Mouse (Mus musculus): ENCODE data around the gene Zfp541. TPM values are rescaled to one million over a fixed set of nuclear protein-coding genes. Genes with fewer than 3 reads are reported as not detected.
A peak's percentile ranks its signal among the peaks of the same experiment; 100 is the strongest.

The Zfp541 gene
- not detected in 2 replicates for polyA plus RNA-seq (2014; fragmentation: Nextera tagmentation; extraction: Ambion mirVana)

DNA sequence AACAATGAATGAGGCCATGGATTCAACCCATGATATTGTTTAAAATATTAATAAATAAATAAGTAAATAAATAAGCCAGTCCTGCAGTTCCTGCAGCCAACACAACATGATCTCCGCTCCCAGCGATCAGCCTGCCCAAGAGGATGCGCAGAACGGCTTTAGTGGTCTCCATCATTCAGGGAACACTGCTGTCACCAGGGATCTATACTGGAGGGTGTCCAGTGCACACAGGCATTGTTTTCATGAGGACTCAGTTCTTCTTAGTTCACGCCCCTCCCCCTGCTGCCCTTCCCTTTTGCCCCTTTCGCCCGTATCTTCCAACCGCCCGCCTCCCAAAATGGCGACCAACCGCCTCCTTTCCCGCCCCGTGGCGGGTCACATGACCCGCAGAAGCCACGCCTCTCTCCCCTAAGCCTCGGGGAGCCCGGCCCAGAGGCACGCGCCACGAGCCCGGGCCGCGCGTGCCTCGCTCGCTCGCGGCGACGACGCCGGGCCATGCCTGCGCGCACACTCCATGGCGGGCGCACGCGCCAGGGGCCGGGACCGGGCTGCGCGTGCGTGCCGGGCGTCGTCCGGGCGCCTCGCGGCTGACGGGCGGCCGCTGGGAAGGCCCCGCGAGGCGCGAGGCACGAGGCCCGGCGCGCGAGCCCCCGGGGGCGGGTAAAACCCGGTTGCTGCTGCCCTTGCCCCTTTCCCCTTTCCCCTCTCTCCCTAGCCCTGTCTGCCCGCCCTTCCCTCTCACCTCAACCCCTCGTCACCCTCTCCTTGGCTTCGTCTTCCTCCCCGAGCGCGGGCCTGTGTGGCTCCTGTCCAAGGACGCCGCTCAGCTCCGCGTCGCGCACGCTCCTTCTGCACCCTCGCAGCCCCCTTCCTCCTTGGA, at the start of gene Zfp541:
Gene Zfp541, plus strand, starts transcription at position 596 of the 880 bp plus-strand sequence.
- peak; percentile 5 for DNase-seq (ENCODE audit: low spot score)
- H3K9ac ChIP-seq (replicated peaks; ENCODE audit: low read length) = no peak within 1 kb of the TSS
- no peaks in the 10 kb centered on the region for H3K36me3 ChIP-seq (replicated peaks; ENCODE audit: control insufficient read depth, insufficient read depth, low read depth, low read length)
- ATAC-seq (replicated peaks; ENCODE audit: insufficient number of reproducible peaks, low FRiP score, low TSS enrichment, low read depth) = no peak
- peaks cover 9% of the 10 kb centered on the region; the same call in 1 of the 2 replicates for H3K27me3 ChIP-seq (ENCODE audit: control insufficient read depth, insufficient read depth, low read length)
- H3K4me3 ChIP-seq (ENCODE audit: low read depth, low read length) = no peak within 1 kb of the TSS
- no peaks in the 10 kb centered on the region for H3K4me1 ChIP-seq (ENCODE audit: control insufficient read depth, insufficient read depth, low read length)
- 0 out of 2 replicates have a peak, but pooled peaks cover 3% of the 10 kb centered on the region for H3K9me3 ChIP-seq (replicated peaks; ENCODE audit: control insufficient read depth, low read length)
- H3K4me2 ChIP-seq (ENCODE audit: low read depth, low read length) = peak within 1 kb of the TSS; percentile 13; the same call in 1 of the 2 replicates
- no peak within 1 kb of the TSS for H3K27ac ChIP-seq (replicated peaks; ENCODE audit: low read depth, low read length)
- WGBS = 52% methylated on average over 52 of the region's 80 CpGs

DNA sequence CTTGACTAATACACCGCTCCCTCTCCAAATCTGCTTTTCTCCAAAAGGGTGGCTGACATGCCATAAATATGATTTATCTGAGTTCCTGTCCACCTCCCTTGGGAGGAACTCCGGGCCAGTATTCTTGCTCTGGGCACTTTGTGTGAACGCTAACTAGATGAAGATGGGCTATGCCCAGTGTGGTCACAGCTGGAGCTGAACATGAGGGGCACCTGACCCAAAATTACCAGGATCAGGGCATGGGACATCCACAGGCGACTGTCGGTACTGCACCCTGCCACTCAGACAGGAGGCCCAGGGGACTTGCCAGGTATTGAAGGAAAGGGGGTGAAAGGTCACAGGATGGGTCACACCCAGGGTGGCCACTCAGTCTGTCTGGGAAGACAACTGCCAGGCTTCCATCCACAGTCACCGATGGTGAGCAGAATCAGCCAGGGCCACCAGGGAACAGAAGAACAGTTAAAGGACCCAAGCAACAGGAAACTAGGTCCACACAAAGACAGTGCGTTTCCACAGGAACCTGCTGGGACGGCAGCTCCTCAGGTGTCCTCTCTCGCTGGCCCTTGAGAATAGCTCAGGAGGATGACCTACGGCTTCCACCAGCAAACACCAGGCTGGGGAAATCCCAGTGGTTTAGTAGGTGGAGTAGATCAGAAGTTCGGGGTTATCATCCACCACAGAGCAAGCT, 48.9 kb upstream of the Zfp541 start:
- no peak overlapping the region for H3K4me3 ChIP-seq (ENCODE audit: low read depth, low read length)
- H3K9ac ChIP-seq (replicated peaks; ENCODE audit: low read length) = no peak overlapping the region
- no peak overlapping the region for H3K27ac ChIP-seq (replicated peaks; ENCODE audit: low read depth, low read length)
- DNase-seq (ENCODE audit: low spot score) (no peak), ATAC-seq (replicated peaks; ENCODE audit: insufficient number of reproducible peaks, low FRiP score, low TSS enrichment, low read depth) (no peak)
- no peak overlapping the region for H3K4me2 ChIP-seq (ENCODE audit: low read depth, low read length)
- H3K27me3 ChIP-seq (ENCODE audit: control insufficient read depth, insufficient read depth, low read length) = no peaks in the 10 kb centered on the region
- H3K9me3 ChIP-seq (replicated peaks; ENCODE audit: control insufficient read depth, low read length) = no peaks in the 10 kb centered on the region
- H3K4me1 ChIP-seq (ENCODE audit: control insufficient read depth, insufficient read depth, low read length) = no peaks in the 10 kb centered on the region
- H3K36me3 ChIP-seq (replicated peaks; ENCODE audit: control insufficient read depth, insufficient read depth, low read depth, low read length) = no peaks in the 10 kb centered on the region; the same call in 1 of the 2 replicates
- 78% methylated on average over 11 of the region's 11 CpGs for WGBS

GRCm38 (mm10) chr7:16013722-16014275, 47.8 kb upstream of the Zfp541 start:
- H3K9ac ChIP-seq (replicated peaks; ENCODE audit: low read length) = no peak overlapping the region
- no peak for ATAC-seq (replicated peaks; ENCODE audit: insufficient number of reproducible peaks, low FRiP score, low TSS enrichment, low read depth)
- DNase-seq (ENCODE audit: low spot score) = peak; percentile 36
- no peak overlapping the region for H3K4me3 ChIP-seq (ENCODE audit: low read depth, low read length)
- no peak overlapping the region for H3K4me2 ChIP-seq (ENCODE audit: low read depth, low read length)
- 35% methylated on average over 5 of the region's 5 CpGs for WGBS
- H3K4me1 ChIP-seq (ENCODE audit: control insufficient read depth, insufficient read depth, low read length) = no peaks in the 10 kb centered on the region
- no peaks in the 10 kb centered on the region for H3K9me3 ChIP-seq (replicated peaks; ENCODE audit: control insufficient read depth, low read length)
- H3K27me3 ChIP-seq (ENCODE audit: control insufficient read depth, insufficient read depth, low read length) = no peaks in the 10 kb centered on the region
- H3K36me3 ChIP-seq (replicated peaks; ENCODE audit: control insufficient read depth, insufficient read depth, low read depth, low read length) = no peaks in the 10 kb centered on the region; the same call in 1 of the 2 replicates
- no peak overlapping the region for H3K27ac ChIP-seq (replicated peaks; ENCODE audit: low read depth, low read length)

GRCm38 (mm10) chr7:16014521-16015175, 47.0 kb upstream of the Zfp541 start:
- Histone ChIP-seq H3K4me2 (ENCODE audit: low read depth, low read length) (no peak overlapping the region), H3K9ac (replicated peaks; ENCODE audit: low read length) (no peak overlapping the region), H3K27ac (replicated peaks; ENCODE audit: low read depth, low read length) (no peak overlapping the region), H3K36me3 (replicated peaks; ENCODE audit: control insufficient read depth, insufficient read depth, low read depth, low read length) (no peaks in the 10 kb centered on the region; the same call in 1 of the 2 replicates), H3K4me3 (ENCODE audit: low read depth, low read length) (no peak overlapping the region), H3K9me3 (replicated peaks; ENCODE audit: control insufficient read depth, low read length) (no peaks in the 10 kb centered on the region), H3K27me3 (ENCODE audit: control insufficient read depth, insufficient read depth, low read length) (no peaks in the 10 kb centered on the region), H3K4me1 (ENCODE audit: control insufficient read depth, insufficient read depth, low read length) (no peaks in the 10 kb centered on the region)
- DNase-seq (ENCODE audit: low spot score) = no peak
- WGBS = 89% methylated on average over 8 of the region's 8 CpGs
- ATAC-seq (replicated peaks; ENCODE audit: insufficient number of reproducible peaks, low FRiP score, low TSS enrichment, low read depth) = no peak

GRCm38 (mm10) chr7:16015384-16015783, 46.2 kb upstream of the Zfp541 start:
- Histone ChIP-seq H3K27me3 (ENCODE audit: control insufficient read depth, insufficient read depth, low read length) (no peaks in the 10 kb centered on the region), H3K36me3 (replicated peaks; ENCODE audit: control insufficient read depth, insufficient read depth, low read depth, low read length) (no peaks in the 10 kb centered on the region; the same call in 1 of the 2 replicates), H3K27ac (replicated peaks; ENCODE audit: low read depth, low read length) (no peak overlapping the region), H3K4me2 (ENCODE audit: low read depth, low read length) (no peak overlapping the region), H3K4me1 (ENCODE audit: control insufficient read depth, insufficient read depth, low read length) (no peaks in the 10 kb centered on the region), H3K4me3 (ENCODE audit: low read depth, low read length) (no peak overlapping the region), H3K9me3 (replicated peaks; ENCODE audit: control insufficient read depth, low read length) (no peaks in the 10 kb centered on the region), H3K9ac (replicated peaks; ENCODE audit: low read length) (no peak overlapping the region)
- ATAC-seq (replicated peaks; ENCODE audit: insufficient number of reproducible peaks, low FRiP score, low TSS enrichment, low read depth) (no peak), DNase-seq (ENCODE audit: low spot score) (no peak)
- 81% methylated on average over 5 of the region's 5 CpGs for WGBS

GRCm38 (mm10) chr7:16018016-16018810, 43.4 kb upstream of the Zfp541 start:
- H3K27me3 ChIP-seq (ENCODE audit: control insufficient read depth, insufficient read depth, low read length) = no peaks in the 10 kb centered on the region
- ATAC-seq (replicated peaks; ENCODE audit: insufficient number of reproducible peaks, low FRiP score, low TSS enrichment, low read depth) = no peak
- H3K4me1 ChIP-seq (ENCODE audit: control insufficient read depth, insufficient read depth, low read length) = no peaks in the 10 kb centered on the region
- H3K9ac ChIP-seq (replicated peaks; ENCODE audit: low read length) = no peak overlapping the region
- no peak overlapping the region for H3K27ac ChIP-seq (replicated peaks; ENCODE audit: low read depth, low read length)
- no peak overlapping the region for H3K4me3 ChIP-seq (ENCODE audit: low read depth, low read length)
- WGBS = 83% methylated on average over 9 of the region's 9 CpGs
- DNase-seq (ENCODE audit: low spot score) = no peak
- no peak overlapping the region for H3K4me2 ChIP-seq (ENCODE audit: low read depth, low read length)
- H3K36me3 ChIP-seq (replicated peaks; ENCODE audit: control insufficient read depth, insufficient read depth, low read depth, low read length) = no peaks in the 10 kb centered on the region; the same call in 1 of the 2 replicates
- H3K9me3 ChIP-seq (replicated peaks; ENCODE audit: control insufficient read depth, low read length) = no peaks in the 10 kb centered on the region
